Mouse (Mus musculus) adrenal gland, postnatal 36 days (tissue): ENCODE measurements around the gene Chst14. TPM values are rescaled to one million over a fixed set of nuclear protein-coding genes. Genes with fewer than 3 reads are reported as not detected.

Source experiments
- DNase-seq, 2 experiments: peaks; one replicate each; pipeline ENCODE4 v3.0.0; 2021; ENCODE audit warnings: mixed read lengths in 1 of 2
- total RNA-seq, 2 experiments: library from RNA; stranded (reverse); gene quantifications; 2 replicates each; pipeline ENCODE4 v1.2.3; 2021

Chst14 gene
- total RNA-seq, 2 experiments from 2014 or later: 9.7 to 15.0 TPM

GRCm38 (mm10) chr2:118905433-118906117 lies 20.7 kb upstream of the Chst14 start:
- no peak for DNase-seq

GRCm38 (mm10) chr2:118906118-118906492 lies 20.2 kb upstream of the Chst14 start:
- DNase-seq: no peak

GRCm38 (mm10) chr2:118907781-118908180 lies 18.5 kb upstream of the Chst14 start:
- no peak for DNase-seq

- DNase-seq: no peak
Measured at GRCm38 (mm10) chr2:118909151-118909550, 17.1 kb upstream of the Chst14 start.

- DNase-seq: no peak
Measured at GRCm38 (mm10) chr2:118910605-118911278, 15.6 kb upstream of the Chst14 start.

- no peak for DNase-seq
Measured at GRCm38 (mm10) chr2:118912706-118913105, 13.6 kb upstream of the Chst14 start.

- DNase-seq: peak; percentile 60 to 64
Measured at GRCm38 (mm10) chr2:118913551-118914276, 12.6 kb upstream of the Chst14 start.

- DNase-seq: no peak
Measured at GRCm38 (mm10) chr2:118914685-118915084, 11.6 kb upstream of the Chst14 start.

GRCm38 (mm10) chr2:118916436-118916835 lies 9.9 kb upstream of the Chst14 start:
- DNase-seq: no peak

- DNase-seq: no peak
Measured at GRCm38 (mm10) chr2:118918543-118918942, 7.8 kb upstream of the Chst14 start.

- DNase-seq: no peak
Measured at GRCm38 (mm10) chr2:118920428-118920827, 5.9 kb upstream of the Chst14 start.

GRCm38 (mm10) chr2:118925952-118926351 lies 344 bp upstream of the Chst14 start:
- DNase-seq: no peak

- DNase-seq: no peak
Measured at GRCm38 (mm10) chr2:118926998-118927739, 873 bp downstream of the Chst14 start.

GRCm38 (mm10) chr2:118941341-118941740 lies 15.0 kb downstream of the Chst14 start:
- DNase-seq: no peak

GRCm38 (mm10) chr2:118943232-118943631 lies 16.9 kb downstream of the Chst14 start:
- no peak for DNase-seq

GRCm38 (mm10) chr2:118948818-118949217 lies 22.5 kb downstream of the Chst14 start:
- no peak for DNase-seq

GRCm38 (mm10) chr2:118949699-118950098 lies 23.4 kb downstream of the Chst14 start:
- no peak for DNase-seq

GRCm38 (mm10) chr2:118956497-118956896 lies 30.2 kb downstream of the Chst14 start:
- DNase-seq: peak; percentile 30 to 44

GRCm38 (mm10) chr2:118959644-118960043 lies 33.3 kb downstream of the Chst14 start:
- no peak for DNase-seq

- no peak for DNase-seq
Measured at GRCm38 (mm10) chr2:118960413-118960812, 34.1 kb downstream of the Chst14 start.

- DNase-seq: peak; percentile 76 to 78
Measured at GRCm38 (mm10) chr2:118961546-118961945, 35.2 kb downstream of the Chst14 start.

- no peak for DNase-seq
Measured at GRCm38 (mm10) chr2:118963007-118963675, 36.8 kb downstream of the Chst14 start.
